Mouse (Mus musculus): Measurements from ENCODE around the gene Ap2b1. TPM values are rescaled to one million over a fixed set of nuclear protein-coding genes. Genes with fewer than 3 reads are reported as not detected.
"Not testable (repeated sequence)": the region's sequence is repeated elsewhere in the genome, so short reads cannot be mapped to it uniquely, and the experiment has no call there.

The Ap2b1 gene
- polyA plus RNA-seq, 1 experiment from 2014 or later = 121 TPM

DNA sequence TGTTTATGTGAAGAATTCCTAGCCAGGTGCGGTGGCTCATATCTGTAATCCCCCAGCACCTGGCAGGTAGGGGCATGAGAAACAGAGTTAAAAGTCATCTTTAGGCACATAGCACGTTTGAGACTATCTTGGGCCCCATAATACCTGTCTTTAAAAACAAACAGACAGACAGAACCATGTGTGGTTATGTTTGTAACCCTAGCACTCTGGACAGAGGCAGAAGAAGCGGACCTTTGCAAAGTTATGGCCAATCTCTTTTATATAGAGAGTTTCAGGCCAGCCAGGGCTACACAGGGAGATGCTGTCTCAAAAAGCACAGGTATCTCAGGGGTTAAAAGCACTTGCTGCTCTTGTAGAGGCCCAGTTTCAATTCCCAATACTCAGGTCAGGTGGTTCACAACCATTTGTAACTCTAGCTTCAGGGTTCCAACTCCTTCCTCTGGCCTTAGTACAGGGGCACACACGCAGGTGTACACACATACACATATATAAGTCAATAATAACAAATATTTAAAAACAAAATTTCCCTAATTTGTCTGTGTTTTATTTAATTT, 8.0 kb downstream of the Ap2b1 start:
- Histone ChIP-seq H3K9ac (ENCODE audit: low read length) (no peak overlapping the region), H3K36me3 (ENCODE audit: control insufficient read depth, insufficient read depth, low read length) (0 out of 2 replicates have a peak, but pooled peaks cover 3% of the 10 kb centered on the region), H3K4me2 (no peak overlapping the region), H3K27ac (ENCODE audit: low read depth, low read length) (no peak overlapping the region), H3K4me1 (ENCODE audit: control insufficient read depth, insufficient read depth, low read length) (peaks cover 9% of the 10 kb centered on the region), H3K4me3 (ENCODE audit: low read depth, low read length) (no peak overlapping the region), H3K27me3 (ENCODE audit: control insufficient read depth, insufficient read depth, low read length) (no peaks in the 10 kb centered on the region), H3K9me3 (ENCODE audit: control insufficient read depth, low read length) (no peaks in the 10 kb centered on the region)
- DNase-seq (ENCODE audit: low spot score, missing footprints) (peak; percentile 45), ATAC-seq (ENCODE audit: low FRiP score) (no peak)
- WGBS = 81% methylated on average over 4 of the region's 4 CpGs

DNA sequence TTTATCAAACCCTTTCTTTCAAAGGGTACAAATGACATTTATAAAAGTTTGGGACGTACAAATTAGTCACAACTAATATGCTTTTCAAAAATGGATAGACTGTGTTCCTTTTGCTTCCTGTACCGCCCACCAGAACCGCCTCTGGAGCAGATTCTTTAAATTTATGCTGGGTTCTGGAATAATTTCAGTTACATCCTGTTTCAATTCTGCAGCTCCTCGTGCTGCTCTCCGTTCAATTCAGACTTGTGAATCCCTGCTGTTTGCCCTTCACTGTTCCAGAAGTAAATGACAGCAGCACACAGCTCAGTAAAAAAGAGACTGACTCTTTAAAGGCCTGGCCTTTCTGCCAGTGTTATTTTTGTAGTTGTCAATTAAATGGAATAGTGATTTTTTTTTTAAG, 13.6 kb downstream of the Ap2b1 start:
- WGBS = 87% methylated on average over 5 of the region's 5 CpGs
- no peak overlapping the region for H3K27ac ChIP-seq (ENCODE audit: low read depth, low read length)
- no peaks in the 10 kb centered on the region for H3K9me3 ChIP-seq (ENCODE audit: control insufficient read depth, low read length)
- H3K4me1 ChIP-seq (ENCODE audit: control insufficient read depth, insufficient read depth, low read length) = no peaks in the 10 kb centered on the region
- DNase-seq (ENCODE audit: low spot score, missing footprints) (peak; percentile 31), ATAC-seq (ENCODE audit: low FRiP score) (no peak)
- H3K4me3 ChIP-seq (ENCODE audit: low read depth, low read length) = no peak overlapping the region
- H3K9ac ChIP-seq (ENCODE audit: low read length) = no peak overlapping the region
- no peaks in the 10 kb centered on the region for H3K27me3 ChIP-seq (ENCODE audit: control insufficient read depth, insufficient read depth, low read length)
- no peak overlapping the region for H3K4me2 ChIP-seq
- H3K36me3 ChIP-seq (ENCODE audit: control insufficient read depth, insufficient read depth, low read length) = peaks cover 3% of the 10 kb centered on the region; the same call in 1 of the 2 replicates

- Histone ChIP-seq H3K4me2 (no peak overlapping the region), H3K9ac (ENCODE audit: low read length) (no peak overlapping the region), H3K4me3 (ENCODE audit: low read depth, low read length) (no peak overlapping the region), H3K36me3 (ENCODE audit: control insufficient read depth, insufficient read depth, low read length) (peaks cover 7% of the 10 kb centered on the region), H3K27me3 (ENCODE audit: control insufficient read depth, insufficient read depth, low read length) (no peaks in the 10 kb centered on the region), H3K27ac (ENCODE audit: low read depth, low read length) (no peak overlapping the region), H3K4me1 (ENCODE audit: control insufficient read depth, insufficient read depth, low read length) (no peaks in the 10 kb centered on the region), H3K9me3 (ENCODE audit: control insufficient read depth, low read length) (no peaks in the 10 kb centered on the region)
- ATAC-seq (ENCODE audit: low FRiP score) (no peak), DNase-seq (ENCODE audit: low spot score, missing footprints) (no peak)
- WGBS = 88% methylated on average over 4 of the region's 4 CpGs
Measured at GRCm38 (mm10) chr11:83319048-83319447, 20.2 kb downstream of the Ap2b1 start.

- not testable (repeated sequence) for H3K4me3 ChIP-seq (ENCODE audit: low read depth, low read length); H3K36me3 ChIP-seq (ENCODE audit: control insufficient read depth, insufficient read depth, low read length); H3K27ac ChIP-seq (ENCODE audit: low read depth, low read length); DNase-seq (ENCODE audit: low spot score, missing footprints); H3K27me3 ChIP-seq (ENCODE audit: control insufficient read depth, insufficient read depth, low read length); H3K9me3 ChIP-seq (ENCODE audit: control insufficient read depth, low read length); ATAC-seq (ENCODE audit: low FRiP score); H3K4me2 ChIP-seq; H3K9ac ChIP-seq (ENCODE audit: low read length); H3K4me1 ChIP-seq (ENCODE audit: control insufficient read depth, insufficient read depth, low read length)
- 92% methylated on average over 3 of the region's 3 CpGs for WGBS
Measured at GRCm38 (mm10) chr11:83326692-83327091, 27.9 kb downstream of the Ap2b1 start.

GRCm38 (mm10) chr11:83327427-83327826, 28.6 kb downstream of the Ap2b1 start:
- Histone ChIP-seq H3K4me2 (no peak overlapping the region), H3K36me3 (ENCODE audit: control insufficient read depth, insufficient read depth, low read length) (peaks cover 3% of the 10 kb centered on the region; the same call in 1 of the 2 replicates), H3K27ac (ENCODE audit: low read depth, low read length) (no peak overlapping the region), H3K4me3 (ENCODE audit: low read depth, low read length) (no peak overlapping the region), H3K9me3 (ENCODE audit: control insufficient read depth, low read length) (no peaks in the 10 kb centered on the region), H3K4me1 (ENCODE audit: control insufficient read depth, insufficient read depth, low read length) (no peaks in the 10 kb centered on the region), H3K9ac (ENCODE audit: low read length) (no peak overlapping the region), H3K27me3 (ENCODE audit: control insufficient read depth, insufficient read depth, low read length) (no peaks in the 10 kb centered on the region)
- ATAC-seq (ENCODE audit: low FRiP score) = no peak
- DNase-seq (ENCODE audit: low spot score, missing footprints) = peak; percentile 90
- WGBS = 59% methylated on average over 3 of the region's 3 CpGs

GRCm38 (mm10) chr11:83335826-83336225, 37.0 kb downstream of the Ap2b1 start:
- DNase-seq (ENCODE audit: low spot score, missing footprints) = peak; percentile 54
- H3K4me1 ChIP-seq (ENCODE audit: control insufficient read depth, insufficient read depth, low read length) = no peaks in the 10 kb centered on the region
- H3K4me2 ChIP-seq = no peak overlapping the region
- no peak overlapping the region for H3K9ac ChIP-seq (ENCODE audit: low read length)
- H3K36me3 ChIP-seq (ENCODE audit: control insufficient read depth, insufficient read depth, low read length) = peaks cover 12% of the 10 kb centered on the region; the same call in 1 of the 2 replicates
- H3K27me3 ChIP-seq (ENCODE audit: control insufficient read depth, insufficient read depth, low read length) = no peaks in the 10 kb centered on the region
- no peak overlapping the region for H3K4me3 ChIP-seq (ENCODE audit: low read depth, low read length)
- 91% methylated on average over 7 of the region's 7 CpGs for WGBS
- H3K27ac ChIP-seq (ENCODE audit: low read depth, low read length) = no peak overlapping the region
- no peaks in the 10 kb centered on the region for H3K9me3 ChIP-seq (ENCODE audit: control insufficient read depth, low read length)
- no peak for ATAC-seq (ENCODE audit: low FRiP score)

- H3K9me3 ChIP-seq (ENCODE audit: control insufficient read depth, low read length) = no peaks in the 10 kb centered on the region
- H3K4me3 ChIP-seq (ENCODE audit: low read depth, low read length) = no peak overlapping the region
- no peak overlapping the region for H3K9ac ChIP-seq (ENCODE audit: low read length)
- WGBS = 22% methylated on average over 2 of the region's 2 CpGs
- no peak for ATAC-seq (ENCODE audit: low FRiP score)
- DNase-seq (ENCODE audit: low spot score, missing footprints) = peak; percentile 72
- H3K36me3 ChIP-seq (ENCODE audit: control insufficient read depth, insufficient read depth, low read length) = peaks cover 20% of the 10 kb centered on the region; the same call in 1 of the 2 replicates
- H3K4me2 ChIP-seq = no peak overlapping the region
- no peaks in the 10 kb centered on the region for H3K4me1 ChIP-seq (ENCODE audit: control insufficient read depth, insufficient read depth, low read length)
- no peak overlapping the region for H3K27ac ChIP-seq (ENCODE audit: low read depth, low read length)
- no peaks in the 10 kb centered on the region for H3K27me3 ChIP-seq (ENCODE audit: control insufficient read depth, insufficient read depth, low read length)
Measured at GRCm38 (mm10) chr11:83339705-83340104, 40.9 kb downstream of the Ap2b1 start.

GRCm38 (mm10) chr11:83341716-83342245, 43.0 kb downstream of the Ap2b1 start:
- WGBS = 95% methylated on average over 3 of the region's 3 CpGs

GRCm38 (mm10) chr11:83355428-83355827, 56.6 kb downstream of the Ap2b1 start:
- peaks cover 2% of the 10 kb centered on the region; the same call in 1 of the 2 replicates for H3K36me3 ChIP-seq (ENCODE audit: control insufficient read depth, insufficient read depth, low read length)
- DNase-seq (ENCODE audit: low spot score, missing footprints) = no peak

More at GRCm38 (mm10) chr11:83341716-83342245, 43.0 kb downstream of the Ap2b1 start:
- Histone ChIP-seq H3K27ac (ENCODE audit: low read depth, low read length) (no peak overlapping the region), H3K9me3 (ENCODE audit: control insufficient read depth, low read length) (no peaks in the 10 kb centered on the region), H3K36me3 (ENCODE audit: control insufficient read depth, insufficient read depth, low read length) (peaks cover 12% of the 10 kb centered on the region; the same call in 1 of the 2 replicates), H3K27me3 (ENCODE audit: control insufficient read depth, insufficient read depth, low read length) (no peaks in the 10 kb centered on the region), H3K9ac (ENCODE audit: low read length) (no peak overlapping the region), H3K4me1 (ENCODE audit: control insufficient read depth, insufficient read depth, low read length) (no peaks in the 10 kb centered on the region), H3K4me3 (ENCODE audit: low read depth, low read length) (no peak overlapping the region), H3K4me2 (no peak overlapping the region)
- ATAC-seq (ENCODE audit: low FRiP score) = no peak
- peak; percentile 81 for DNase-seq (ENCODE audit: low spot score, missing footprints)

More at GRCm38 (mm10) chr11:83355428-83355827, 56.6 kb downstream of the Ap2b1 start:
- Histone ChIP-seq H3K9me3 (ENCODE audit: control insufficient read depth, low read length) (no peaks in the 10 kb centered on the region), H3K27me3 (ENCODE audit: control insufficient read depth, insufficient read depth, low read length) (no peaks in the 10 kb centered on the region), H3K4me2 (no peak overlapping the region), H3K4me3 (ENCODE audit: low read depth, low read length) (no peak overlapping the region), H3K9ac (ENCODE audit: low read length) (no peak overlapping the region), H3K27ac (ENCODE audit: low read depth, low read length) (no peak overlapping the region), H3K4me1 (ENCODE audit: control insufficient read depth, insufficient read depth, low read length) (no peaks in the 10 kb centered on the region)
- ATAC-seq (ENCODE audit: low FRiP score) = no peak
- 86% methylated on average over 5 of the region's 5 CpGs for WGBS
